Mouse (Mus musculus): ENCODE results near the gene Ap2a2.

The Ap2a2 gene

GRCm38 (mm10) chr7:141561682-141562391 is at the start of gene Ap2a2:
Ap2a2 (plus strand) TSS chr7:141562173.
- peak; percentile 86 to 88 for DNase-seq (ENCODE audit: low spot score in 2 of 2)

GRCm38 (mm10) chr7:141517638-141518037 is 44.3 kb upstream of the Ap2a2 start:
- no peak for DNase-seq (ENCODE audit: low spot score in 2 of 2)

- DNase-seq (ENCODE audit: low spot score in 2 of 2) = no peak
Measured at GRCm38 (mm10) chr7:141518296-141518695, 43.7 kb upstream of the Ap2a2 start.

- DNase-seq (ENCODE audit: low spot score in 2 of 2) = peak; percentile 4 to 20
Measured at GRCm38 (mm10) chr7:141518926-141519325, 43.0 kb upstream of the Ap2a2 start.

GRCm38 (mm10) chr7:141519795-141520194 is 42.2 kb upstream of the Ap2a2 start:
- no peak for DNase-seq (ENCODE audit: low spot score in 2 of 2)

- no peak for DNase-seq (ENCODE audit: low spot score in 2 of 2)
Measured at GRCm38 (mm10) chr7:141523007-141523406, 39.0 kb upstream of the Ap2a2 start.

GRCm38 (mm10) chr7:141524271-141524670 is 37.7 kb upstream of the Ap2a2 start:
- no peak for DNase-seq (ENCODE audit: low spot score in 2 of 2)

GRCm38 (mm10) chr7:141524760-141525579 is 37.0 kb upstream of the Ap2a2 start:
- DNase-seq (ENCODE audit: low spot score in 2 of 2) = peak; percentile 82 to 87

- no peak for DNase-seq (ENCODE audit: low spot score in 2 of 2)
Measured at GRCm38 (mm10) chr7:141525580-141525925, 36.4 kb upstream of the Ap2a2 start.

GRCm38 (mm10) chr7:141535570-141535969 is 26.4 kb upstream of the Ap2a2 start:
- DNase-seq (ENCODE audit: low spot score in 2 of 2) = no peak

- DNase-seq (ENCODE audit: low spot score in 2 of 2) = peak in 1 of 2 experiments; percentile 11
Measured at GRCm38 (mm10) chr7:141538852-141539555, 23.0 kb upstream of the Ap2a2 start.

GRCm38 (mm10) chr7:141539556-141540311 is 22.2 kb upstream of the Ap2a2 start, which contains the start of gene Chid1:
Chid1 (minus strand) TSS chr7:141539857.
- DNase-seq (ENCODE audit: low spot score in 2 of 2) = peak; percentile 97 to 99

GRCm38 (mm10) chr7:141540312-141541081 is 21.5 kb upstream of the Ap2a2 start:
- DNase-seq (ENCODE audit: low spot score in 2 of 2) = peak; percentile 67 to 70

- no peak for DNase-seq (ENCODE audit: low spot score in 2 of 2)
Measured at GRCm38 (mm10) chr7:141541681-141542080, 20.3 kb upstream of the Ap2a2 start.

GRCm38 (mm10) chr7:141542588-141542987 is 19.4 kb upstream of the Ap2a2 start:
- no peak for DNase-seq (ENCODE audit: low spot score in 2 of 2)

- DNase-seq (ENCODE audit: low spot score in 2 of 2) = no peak
Measured at GRCm38 (mm10) chr7:141544654-141545053, 17.3 kb upstream of the Ap2a2 start.

- DNase-seq (ENCODE audit: low spot score in 2 of 2) = peak in 1 of 2 experiments; percentile 15
Measured at GRCm38 (mm10) chr7:141549432-141550061, 12.4 kb upstream of the Ap2a2 start.

GRCm38 (mm10) chr7:141550464-141550863 is 11.5 kb upstream of the Ap2a2 start:
- no peak for DNase-seq (ENCODE audit: low spot score in 2 of 2)

- peak; percentile 41 to 61 for DNase-seq (ENCODE audit: low spot score in 2 of 2)
Measured at GRCm38 (mm10) chr7:141558329-141558776, 3.6 kb upstream of the Ap2a2 start.

GRCm38 (mm10) chr7:141558946-141559345 is 3.0 kb upstream of the Ap2a2 start:
- peak; percentile 28 to 70 for DNase-seq (ENCODE audit: low spot score in 2 of 2)

Data from spleen, postnatal 36 days (tissue).